Mouse (Mus musculus) stomach, embryonic 14.5 days (tissue): ENCODE measurements around the gene March5. TPM values are rescaled to one million over a fixed set of nuclear protein-coding genes. Genes with fewer than 3 reads are reported as not detected.
"Not testable (repeated sequence)": the region's sequence is repeated elsewhere in the genome, so short reads cannot be mapped to it uniquely, and the experiment has no call there.

Experiments
- ATAC-seq: fragments of 200-750 bp; cut with Nextera tagmentation; 2 replicates; pipeline ENCODE4 v1.8.0; 2017; ENCODE audit warnings: low read depth, moderate TSS enrichment; ENCODE audit not compliant: insufficient number of reproducible peaks, insufficient read depth, low FRiP score
- H3K27ac ChIP-seq: fragments of 300-500 bp; sonication (generic); 2 replicates; pipeline ENCODE4 v1.5.1; 2014; ENCODE audit warnings: mild to moderate bottlenecking, low read length, moderate library complexity, mixed read lengths
- H3K27me3 ChIP-seq: fragments of 300-500 bp; sonication (generic); 2 replicates; pipeline ENCODE4 v1.6.1; 2014; ENCODE audit warnings: low read length, control low read depth, mixed read lengths; ENCODE audit not compliant: control insufficient read depth, insufficient read depth
- H3K36me3 ChIP-seq: fragments of 300-500 bp; sonication (generic); 2 replicates; pipeline ENCODE4 v1.6.1; 2014; ENCODE audit warnings: mild to moderate bottlenecking, control low read depth, low read length, moderate library complexity, mixed read lengths; ENCODE audit not compliant: control insufficient read depth, insufficient read depth
- H3K4me1 ChIP-seq: fragments of 300-500 bp; sonication (generic); 2 replicates; pipeline ENCODE4 v1.6.1; 2014; ENCODE audit warnings: low read length, control low read depth, mixed read lengths; ENCODE audit not compliant: control insufficient read depth, insufficient read depth
- H3K4me2 ChIP-seq: fragments of 300-500 bp; sonication (generic); replicated peaks from 2 replicates; pipeline ENCODE4 v1.6.1; 2014; ENCODE audit warnings: low read depth, low read length, control low read depth
- H3K4me3 ChIP-seq: fragments of 300-500 bp; sonication (generic); 2 replicates; pipeline ENCODE4 v1.5.1; 2014; ENCODE audit warnings: low read depth, low read length, control low read depth
- H3K9ac ChIP-seq: fragments of 300-500 bp; sonication (generic); replicated peaks from 2 replicates; pipeline ENCODE4 v1.6.1; 2014; ENCODE audit warnings: low read depth, mild to moderate bottlenecking, control low read depth, low read length, moderate library complexity, mixed read lengths
- H3K9me3 ChIP-seq: fragments of 300-500 bp; sonication (generic); 2 replicates; pipeline ENCODE4 v1.6.1; 2016; ENCODE audit warnings: low read depth, low read length, control low read depth; ENCODE audit not compliant: control insufficient read depth
- WGBS: fragments of 180-500 bp; shearing (Covaris S2); extraction: QIAGEN DNeasy Blood & Tissue Kit; methylation state at CpG from one replicate; pipeline ENCODE4 v1.1.7; 2014; 5-methylcytosine and 5-hydroxymethylcytosine counted together
- polyA plus RNA-seq: library from polyadenylated mRNA; unstranded; fragments of >200 nt; fragmentation: Nextera tagmentation; extraction: Ambion mirVana; gene quantifications from 2 replicates; pipeline ENCODE4 v1.2.1, GENCODE M21; 2014

March5 gene
- polyA plus RNA-seq, 1 experiment from 2014 or later, result 91.4 TPM

DNA sequence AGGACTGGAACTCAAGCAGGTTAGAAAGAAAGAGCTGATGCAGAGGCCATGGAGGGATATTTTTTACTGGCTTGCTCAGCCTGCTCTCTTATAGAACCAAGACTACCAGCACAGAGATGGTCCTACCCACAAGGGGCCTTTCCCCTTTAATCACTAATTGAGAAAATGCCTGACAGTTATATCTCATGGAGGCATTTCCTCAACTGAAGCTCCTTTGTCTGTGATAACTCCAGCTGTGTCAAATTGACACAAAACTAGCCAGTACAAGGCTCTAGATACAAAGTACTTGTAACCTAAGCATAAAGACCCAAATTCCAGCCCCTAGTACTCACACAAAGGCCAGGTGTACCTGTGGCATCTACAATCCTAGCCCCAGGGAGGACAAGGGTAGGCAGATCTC lies 2.2 kb upstream of the March5 start:
- H3K9ac ChIP-seq, H3K27me3 ChIP-seq: not testable (repeated sequence)

DNA sequence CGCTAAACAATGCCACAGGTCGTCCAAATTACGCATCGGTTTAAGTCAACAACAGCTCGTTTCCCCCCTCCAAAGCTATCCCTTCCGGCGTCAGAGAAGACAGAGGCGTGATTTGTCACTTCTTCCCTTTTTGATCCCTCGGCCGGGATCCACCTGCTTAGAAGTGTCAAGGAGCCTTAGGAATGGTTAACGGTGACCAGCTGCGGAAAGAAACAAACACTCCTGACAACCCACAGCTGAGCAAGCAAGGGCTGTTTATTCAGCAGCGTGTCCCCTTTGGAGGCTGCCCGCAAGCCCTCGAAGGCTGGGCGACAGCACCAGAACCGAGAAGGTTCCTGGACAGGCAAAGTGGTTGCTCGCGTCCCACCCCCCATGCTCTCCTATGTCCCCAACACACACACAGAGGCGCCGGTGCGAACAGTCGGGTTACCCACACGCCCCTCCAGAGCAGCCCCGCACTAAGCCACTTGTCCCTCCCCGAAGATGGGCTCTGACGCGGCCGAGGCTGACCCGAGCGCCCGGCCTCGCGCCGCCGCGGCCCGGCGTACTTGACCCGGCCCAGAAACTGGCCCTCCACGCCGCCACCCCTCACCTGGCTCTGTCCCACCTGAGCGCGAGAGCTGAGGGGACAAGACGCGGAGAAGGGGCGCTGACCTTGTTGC lies 571 bp upstream of the March5 start:
- peaks cover 10% of the 10 kb centered on the region for H3K36me3 ChIP-seq
- H3K4me2 ChIP-seq, result peak overlapping the region; percentile 93
- H3K9me3 ChIP-seq, result no peaks in the 10 kb centered on the region
- under 1% methylated on average over 47 of the region's 47 CpGs for WGBS
- peaks cover 13% of the 10 kb centered on the region for H3K4me1 ChIP-seq
- no peaks in the 10 kb centered on the region for H3K27me3 ChIP-seq
- peak overlapping the region; percentile 99 for H3K4me3 ChIP-seq
- no peak overlapping the region for H3K27ac ChIP-seq
- ATAC-seq, result peak; percentile 64
- peak overlapping the region; percentile 93 for H3K9ac ChIP-seq

More for the DNA sequence above, 2.2 kb upstream of the March5 start:
- H3K4me2 ChIP-seq, H3K36me3 ChIP-seq, H3K9me3 ChIP-seq, H3K27ac ChIP-seq, H3K4me3 ChIP-seq, ATAC-seq: not testable (repeated sequence)
- peaks cover 13% of the 10 kb centered on the region for H3K4me1 ChIP-seq

DNA sequence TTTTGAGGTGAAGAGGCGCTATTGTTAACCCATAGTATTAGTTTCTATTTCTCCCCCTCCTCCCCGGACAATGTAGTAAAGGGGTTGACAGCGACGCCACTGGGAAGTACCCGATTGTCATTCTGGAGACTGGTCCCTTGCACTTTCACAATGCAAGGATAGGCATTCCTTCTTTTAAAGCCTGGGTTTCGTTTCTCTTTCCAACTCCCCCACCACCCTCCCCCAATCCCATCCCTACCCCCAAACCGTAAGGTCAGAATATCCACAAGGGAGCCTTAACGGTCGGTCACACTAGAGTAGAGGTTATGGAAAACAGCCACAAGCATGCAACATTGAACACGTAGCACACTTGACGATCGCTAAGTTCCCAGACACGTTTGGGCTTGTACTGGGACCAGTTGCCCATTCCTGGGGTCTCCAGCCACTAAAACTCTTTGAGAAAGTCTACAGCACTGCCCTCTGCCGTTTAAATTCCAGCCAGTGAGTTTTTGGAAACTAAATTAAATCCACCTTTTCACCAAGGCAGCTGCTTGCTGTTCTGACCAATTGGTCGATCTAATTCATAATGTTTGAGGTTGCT lies 923 bp downstream of the March5 start, which contains the start of gene Cpeb3:
Gene Cpeb3, minus strand, starts transcription at position 426 of the 580 bp plus-strand sequence.
- no peak for ATAC-seq
- WGBS, result 1% methylated on average over 15 of the region's 15 CpGs
- peak within 1 kb of the TSS; percentile 84 for H3K27ac ChIP-seq
- H3K4me3 ChIP-seq, result peak within 1 kb of the TSS; percentile 99
- H3K36me3 ChIP-seq, result peaks cover 18% of the 10 kb centered on the region
- peaks cover 13% of the 10 kb centered on the region for H3K4me1 ChIP-seq
- H3K27me3 ChIP-seq, result no peaks in the 10 kb centered on the region
- no peaks in the 10 kb centered on the region for H3K9me3 ChIP-seq
- H3K4me2 ChIP-seq, result peak within 1 kb of the TSS; percentile 93
- peak within 1 kb of the TSS; percentile 93 for H3K9ac ChIP-seq

DNA sequence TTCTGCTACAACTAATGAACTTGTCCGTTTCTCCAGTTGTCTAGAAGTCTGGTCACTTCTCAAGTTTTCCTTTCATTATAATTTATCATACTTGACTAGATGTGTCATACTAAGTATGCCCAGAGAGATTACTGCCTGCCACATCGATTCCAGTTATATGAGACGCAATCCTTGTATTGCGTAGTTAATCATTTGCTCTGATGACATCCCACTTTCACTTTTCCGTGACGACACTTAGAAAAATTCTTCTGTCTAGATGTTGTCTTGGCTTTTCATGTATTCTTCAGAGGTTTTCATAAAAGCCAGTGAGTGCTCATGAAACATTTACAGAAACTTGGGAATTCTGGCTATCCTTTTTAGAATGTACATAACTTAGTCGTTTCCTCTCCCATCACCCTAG lies 1.6 kb downstream of the March5 start:
- ATAC-seq, result no peak
- Histone ChIP-seq H3K9me3 (no peaks in the 10 kb centered on the region), H3K27me3 (no peaks in the 10 kb centered on the region), H3K36me3 (peaks cover 18% of the 10 kb centered on the region), H3K9ac (peak overlapping the region; percentile 93; the same call in 1 of the 2 replicates), H3K27ac (no peak overlapping the region), H3K4me3 (peak overlapping the region; percentile 99), H3K4me2 (peak overlapping the region; percentile 93), H3K4me1 (peaks cover 13% of the 10 kb centered on the region)
- 43% methylated on average over 7 of the region's 7 CpGs for WGBS

DNA sequence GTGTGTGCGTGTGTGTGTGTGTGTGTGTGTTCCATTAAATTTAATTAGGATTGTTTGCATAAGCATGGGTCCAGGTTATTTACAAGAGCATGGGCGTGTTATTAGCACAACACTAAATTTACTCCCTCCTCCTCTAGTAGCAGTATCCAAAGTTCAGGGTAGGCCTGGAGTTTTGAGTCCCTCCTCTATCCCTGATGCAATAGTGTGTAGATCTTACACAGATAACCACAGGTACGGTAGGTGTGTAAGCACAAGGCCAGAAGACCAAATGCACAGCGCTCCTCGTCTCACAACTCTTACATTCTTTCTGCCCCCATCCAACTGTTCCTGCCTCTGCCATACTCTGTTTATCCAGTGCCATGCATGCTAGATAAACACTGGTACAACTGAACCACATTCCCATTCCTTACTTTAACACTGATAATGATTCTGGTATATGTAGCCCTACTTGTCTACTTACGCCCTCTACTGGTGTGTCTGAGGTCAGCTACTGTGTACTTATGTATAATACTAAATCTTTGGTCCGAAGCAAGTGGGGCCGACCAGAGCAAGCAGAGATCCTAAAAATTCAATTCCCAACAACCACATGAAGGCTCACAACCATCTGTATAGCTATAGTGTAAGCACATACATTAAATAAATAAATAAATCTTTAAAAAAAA lies 2.3 kb downstream of the March5 start:
- H3K4me3 ChIP-seq, result 0 out of 2 replicates have a peak overlapping the region, but pooled peaks have one; percentile 99
- peak overlapping the region; percentile 93 for H3K4me2 ChIP-seq
- no peak for ATAC-seq
- no peak overlapping the region for H3K27ac ChIP-seq
- H3K4me1 ChIP-seq, result peaks cover 13% of the 10 kb centered on the region
- WGBS, result 81% methylated on average over 8 of the region's 8 CpGs
- no peaks in the 10 kb centered on the region for H3K27me3 ChIP-seq
- H3K36me3 ChIP-seq, result peaks cover 18% of the 10 kb centered on the region
- no peak overlapping the region for H3K9ac ChIP-seq
- H3K9me3 ChIP-seq, result no peaks in the 10 kb centered on the region

DNA sequence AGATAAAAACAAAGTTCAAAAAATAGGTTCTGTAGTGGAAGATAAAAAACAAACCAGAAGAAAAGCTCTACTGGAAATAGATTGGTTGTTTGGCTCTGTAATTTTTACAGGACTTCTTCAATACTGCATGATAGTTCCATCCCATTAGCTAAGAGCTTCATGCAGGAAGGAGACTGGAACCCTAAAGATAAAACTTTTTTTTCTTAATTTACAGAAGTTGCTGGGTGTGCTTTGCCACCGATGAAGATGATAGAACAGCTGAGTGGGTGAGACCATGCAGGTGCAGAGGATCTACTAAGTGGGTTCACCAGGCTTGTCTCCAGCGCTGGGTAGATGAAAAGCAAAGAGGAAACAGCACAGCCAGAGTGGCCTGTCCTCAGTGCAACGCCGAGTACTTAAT lies 3.1 kb downstream of the March5 start:
- Histone ChIP-seq H3K27ac (no peak overlapping the region), H3K4me1 (peaks cover 13% of the 10 kb centered on the region), H3K27me3 (no peaks in the 10 kb centered on the region), H3K9ac (no peak overlapping the region), H3K4me2 (no peak overlapping the region), H3K36me3 (peaks cover 18% of the 10 kb centered on the region), H3K9me3 (no peaks in the 10 kb centered on the region), H3K4me3 (no peak overlapping the region)
- WGBS, result 94% methylated on average over 4 of the region's 4 CpGs
- ATAC-seq, result no peak

DNA sequence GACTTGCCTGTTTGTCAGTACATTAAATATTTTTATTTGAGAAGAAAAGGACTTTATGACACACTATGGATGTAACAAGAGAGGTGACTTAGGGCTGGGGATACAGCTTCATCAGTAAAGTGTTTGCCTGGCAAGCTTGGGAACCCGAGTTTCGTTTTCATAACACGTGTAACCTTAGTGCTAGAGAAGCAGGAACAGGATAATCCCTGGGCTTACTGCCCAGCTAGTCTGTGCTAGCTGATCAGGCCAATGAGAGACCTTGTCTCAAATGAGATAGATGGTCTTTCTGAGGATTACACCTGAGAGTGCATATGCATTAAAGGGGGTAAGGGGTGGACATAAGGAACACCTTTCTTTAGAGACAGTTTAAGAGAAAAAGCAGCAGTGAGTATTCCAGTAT lies 4.1 kb downstream of the March5 start:
- no peak overlapping the region for H3K4me3 ChIP-seq
- no peak overlapping the region for H3K27ac ChIP-seq
- no peak for ATAC-seq
- H3K27me3 ChIP-seq, result no peaks in the 10 kb centered on the region
- WGBS, result 85% methylated on average over 3 of the region's 3 CpGs
- H3K36me3 ChIP-seq, result peaks cover 18% of the 10 kb centered on the region
- no peak overlapping the region for H3K4me2 ChIP-seq
- no peaks in the 10 kb centered on the region for H3K9me3 ChIP-seq
- peaks cover 13% of the 10 kb centered on the region for H3K4me1 ChIP-seq
- no peak overlapping the region for H3K9ac ChIP-seq

DNA sequence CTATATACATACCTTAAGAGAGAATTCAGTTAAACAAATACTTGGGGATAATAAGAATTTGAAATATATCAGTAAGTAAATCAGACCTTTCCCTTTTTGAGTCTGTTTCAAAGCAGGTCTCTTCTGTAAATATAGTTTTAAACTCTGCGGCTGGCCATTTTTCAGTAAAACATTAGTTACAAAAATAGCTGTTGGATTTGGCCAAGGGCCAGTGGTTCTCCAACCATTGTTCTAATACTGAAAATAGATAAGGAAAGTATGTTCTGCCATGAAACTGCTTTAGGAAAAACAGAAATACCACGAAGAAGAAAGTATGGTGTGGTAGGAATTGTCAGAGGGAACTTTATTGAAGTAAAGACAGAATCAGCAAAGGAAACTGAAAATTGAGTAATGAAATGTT lies 7.4 kb downstream of the March5 start:
- no peak for ATAC-seq
- WGBS, result 52% methylated on average over 2 of the region's 2 CpGs
- no peak overlapping the region for H3K4me3 ChIP-seq
- H3K9ac ChIP-seq, result no peak overlapping the region
- peaks cover under 1% of the 10 kb centered on the region; the same call in 1 of the 2 replicates for H3K4me1 ChIP-seq
- H3K27ac ChIP-seq, result no peak overlapping the region
- H3K9me3 ChIP-seq, result no peaks in the 10 kb centered on the region
- peaks cover 42% of the 10 kb centered on the region for H3K36me3 ChIP-seq
- no peaks in the 10 kb centered on the region for H3K27me3 ChIP-seq
- H3K4me2 ChIP-seq, result no peak overlapping the region
